Mouse (Mus musculus) lung, embryonic 16.5 days (tissue): ENCODE measurements around the gene Cx3cr1. TPM values are rescaled to one million over a fixed set of nuclear protein-coding genes. Genes with fewer than 3 reads are reported as not detected.
A peak's percentile ranks its signal among the peaks of the same experiment; 100 is the strongest.

ENCODE experiments used
- ATAC-seq: fragments of 200-750 bp; cut with Nextera tagmentation; 2 replicates; pipeline ENCODE4 v1.8.0; 2017; ENCODE audit warnings: low read depth, mild to moderate bottlenecking, moderate library complexity
- H3K27ac ChIP-seq: fragments of 300-500 bp; sonication (generic); 2 replicates; pipeline ENCODE4 v1.5.1; 2014; ENCODE audit warnings: mild to moderate bottlenecking, control low read depth, low read length
- H3K27me3 ChIP-seq: fragments of 300-500 bp; sonication (generic); 2 replicates; pipeline ENCODE4 v1.6.1; 2014; ENCODE audit warnings: low read depth, low read length, mixed read lengths; ENCODE audit not compliant: control insufficient read depth, insufficient read depth
- H3K36me3 ChIP-seq: fragments of 300-500 bp; sonication (generic); 2 replicates; pipeline ENCODE4 v1.6.1; 2014; ENCODE audit warnings: low read length; ENCODE audit not compliant: control insufficient read depth, insufficient read depth
- H3K4me1 ChIP-seq: fragments of 300-500 bp; sonication (generic); replicated peaks from 2 replicates; pipeline ENCODE4 v1.6.1; 2014; ENCODE audit warnings: low read length, mixed read lengths; ENCODE audit not compliant: control insufficient read depth, insufficient read depth
- H3K4me2 ChIP-seq: fragments of 300-500 bp; sonication (generic); 2 replicates; pipeline ENCODE4 v1.6.1; 2014; ENCODE audit warnings: low read depth, low read length, control low read depth
- H3K4me3 ChIP-seq: fragments of 300-500 bp; sonication (generic); 2 replicates; pipeline ENCODE4 v1.5.1; 2014; ENCODE audit warnings: mild to moderate bottlenecking, low read length, control low read depth
- H3K9ac ChIP-seq: fragments of 300-500 bp; sonication (generic); 2 replicates; pipeline ENCODE4 v1.6.1; 2014; ENCODE audit warnings: low read length, control low read depth
- H3K9me3 ChIP-seq: fragments of 300-500 bp; sonication (generic); 2 replicates; pipeline ENCODE4 v1.6.1; 2016; ENCODE audit warnings: low read length; ENCODE audit not compliant: control insufficient read depth
- WGBS: fragments of 180-500 bp; shearing (Covaris S2); extraction: QIAGEN DNeasy Blood & Tissue Kit; methylation state at CpG from one replicate; pipeline ENCODE4 v1.1.7; 2014; 5-methylcytosine and 5-hydroxymethylcytosine counted together
- polyA plus RNA-seq: library from polyadenylated mRNA; unstranded; fragments of >200 nt; fragmentation: Nextera tagmentation; extraction: Ambion mirVana; gene quantifications from 2 replicates; pipeline ENCODE4 v1.2.1, GENCODE M21; 2015

Cx3cr1 gene
- polyA plus RNA-seq, 1 experiment from 2014 or later, result 8.9 TPM

- Histone ChIP-seq H3K4me1 (no peaks in the 10 kb centered on the region), H3K27ac (no peak overlapping the region), H3K9me3 (no peaks in the 10 kb centered on the region), H3K4me2 (no peak overlapping the region), H3K4me3 (no peak overlapping the region), H3K9ac (no peak overlapping the region), H3K36me3 (no peaks in the 10 kb centered on the region), H3K27me3 (no peaks in the 10 kb centered on the region)
- ATAC-seq, result no peak
- WGBS, result 81% methylated on average over 7 of the region's 7 CpGs
Measured at GRCm38 (mm10) chr9:120074516-120074915, 4.8 kb upstream of the Cx3cr1 start.

DNA sequence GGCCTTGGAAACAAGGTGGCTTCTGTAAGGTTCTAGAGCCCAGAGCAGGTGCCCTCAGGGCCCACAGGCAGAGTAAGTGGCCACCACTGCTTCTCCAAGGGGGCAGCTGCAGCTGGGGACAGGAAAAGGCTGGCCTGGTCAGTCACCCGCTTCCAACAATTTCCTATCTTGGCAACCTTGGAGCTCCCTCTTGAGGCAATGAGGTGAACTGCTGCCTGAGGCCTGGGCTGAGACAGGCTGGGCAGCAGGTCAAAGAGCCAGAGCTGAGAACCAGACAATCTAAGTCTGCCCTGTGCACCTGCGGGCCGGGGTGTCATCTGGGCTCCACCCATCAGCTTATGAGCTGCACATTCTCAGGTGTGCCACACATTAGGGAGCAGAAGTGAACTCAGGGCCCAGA, 3.5 kb upstream of the Cx3cr1 start:
- H3K36me3 ChIP-seq, result no peaks in the 10 kb centered on the region
- WGBS, result 18% methylated on average over 3 of the region's 3 CpGs

GRCm38 (mm10) chr9:120071251-120071650, 1.6 kb upstream of the Cx3cr1 start:
- Histone ChIP-seq H3K4me3 (no peak overlapping the region), H3K9me3 (no peaks in the 10 kb centered on the region), H3K9ac (no peak overlapping the region), H3K27me3 (no peaks in the 10 kb centered on the region), H3K4me2 (no peak overlapping the region), H3K27ac (no peak overlapping the region), H3K4me1 (no peaks in the 10 kb centered on the region), H3K36me3 (no peaks in the 10 kb centered on the region)
- ATAC-seq, result no peak
- 66% methylated on average over 2 of the region's 2 CpGs for WGBS

More for the DNA sequence above, 3.5 kb upstream of the Cx3cr1 start:
- Histone ChIP-seq H3K27ac (no peak overlapping the region), H3K9ac (no peak overlapping the region), H3K9me3 (no peaks in the 10 kb centered on the region), H3K4me1 (no peaks in the 10 kb centered on the region), H3K4me3 (no peak overlapping the region), H3K4me2 (no peak overlapping the region), H3K27me3 (no peaks in the 10 kb centered on the region)
- ATAC-seq, result peak; percentile 69; the same call in 1 of the 2 replicates

DNA sequence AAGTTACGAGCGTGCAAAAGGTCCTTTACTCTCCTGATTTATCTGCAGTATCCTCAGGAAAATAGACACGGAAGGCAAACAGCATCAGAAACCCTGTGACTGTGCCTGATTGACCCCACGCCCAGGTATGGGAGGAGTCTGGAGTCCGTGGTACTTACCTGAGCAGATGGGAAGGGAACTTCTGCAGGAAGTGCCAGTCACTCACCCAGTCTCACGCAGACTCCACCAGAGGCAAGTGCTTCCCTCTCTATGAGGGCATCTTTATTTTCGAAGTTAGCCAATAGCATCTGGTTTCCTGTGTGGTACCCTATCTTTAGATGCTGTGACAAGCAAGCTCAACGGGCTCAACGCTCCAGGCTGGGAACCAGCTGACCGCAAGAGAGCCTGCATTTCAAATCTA, 1.6 kb downstream of the Cx3cr1 start:
- Histone ChIP-seq H3K27ac (no peak overlapping the region), H3K9ac (no peak overlapping the region), H3K36me3 (no peaks in the 10 kb centered on the region), H3K4me1 (no peaks in the 10 kb centered on the region), H3K4me3 (no peak overlapping the region), H3K27me3 (no peaks in the 10 kb centered on the region), H3K9me3 (no peaks in the 10 kb centered on the region), H3K4me2 (no peak overlapping the region)
- no peak for ATAC-seq
- 48% methylated on average over 10 of the region's 10 CpGs for WGBS

DNA sequence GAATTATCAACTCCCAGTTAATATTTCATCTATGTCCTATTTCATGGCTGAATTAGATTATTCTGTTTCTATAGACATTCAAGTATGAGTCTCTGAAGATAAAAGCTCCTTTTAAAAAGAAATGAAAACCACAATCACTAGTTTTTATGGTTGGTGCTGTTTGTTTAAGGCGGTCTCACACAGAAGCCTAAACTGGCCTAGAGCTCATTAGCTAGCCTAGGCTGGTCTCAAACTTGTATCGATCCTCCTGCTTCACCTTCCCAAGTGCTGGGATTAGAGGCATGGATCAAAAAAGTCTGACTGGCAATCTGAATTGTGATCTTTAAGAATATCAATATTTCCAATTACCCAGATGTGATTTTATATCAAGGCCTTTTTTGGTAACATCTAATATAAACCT, 2.1 kb downstream of the Cx3cr1 start:
- 84% methylated on average over 2 of the region's 2 CpGs for WGBS
- Histone ChIP-seq H3K9ac (no peak overlapping the region), H3K4me2 (no peak overlapping the region), H3K9me3 (no peaks in the 10 kb centered on the region), H3K27me3 (no peaks in the 10 kb centered on the region), H3K27ac (no peak overlapping the region), H3K36me3 (no peaks in the 10 kb centered on the region), H3K4me3 (no peak overlapping the region), H3K4me1 (no peaks in the 10 kb centered on the region)
- no peak for ATAC-seq

GRCm38 (mm10) chr9:120064317-120064716, 5.4 kb downstream of the Cx3cr1 start:
- H3K4me1 ChIP-seq, result no peaks in the 10 kb centered on the region
- 68% methylated on average over 4 of the region's 4 CpGs for WGBS

DNA sequence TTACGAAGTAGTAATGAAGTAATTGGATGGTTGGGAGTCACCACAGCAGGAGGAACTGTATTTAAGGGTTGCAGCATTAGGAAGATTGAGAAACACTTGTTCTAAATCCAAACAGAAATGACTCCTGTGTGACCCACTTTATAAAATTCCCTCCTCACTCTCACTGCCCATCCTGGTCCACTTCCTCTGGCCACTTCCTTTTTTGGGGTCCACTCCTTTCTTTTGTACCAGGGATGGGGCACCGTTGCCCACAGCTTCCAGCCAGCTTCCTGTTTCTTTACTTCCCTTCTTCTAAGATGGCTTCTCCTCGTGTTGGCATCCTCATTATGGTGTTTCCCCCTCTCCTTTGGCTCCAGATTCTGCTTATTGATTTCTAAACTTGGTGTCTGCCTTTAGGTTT, 10.9 kb downstream of the Cx3cr1 start:
- Histone ChIP-seq H3K36me3 (no peaks in the 10 kb centered on the region), H3K4me2 (no peak overlapping the region), H3K9me3 (no peaks in the 10 kb centered on the region), H3K4me1 (no peaks in the 10 kb centered on the region), H3K9ac (no peak overlapping the region), H3K27me3 (no peaks in the 10 kb centered on the region), H3K27ac (no peak overlapping the region), H3K4me3 (no peak overlapping the region)
- 57% methylated on average over 3 of the region's 3 CpGs for WGBS
- ATAC-seq, result no peak

More at GRCm38 (mm10) chr9:120064317-120064716, 5.4 kb downstream of the Cx3cr1 start:
- Histone ChIP-seq H3K4me3 (no peak overlapping the region), H3K9me3 (no peaks in the 10 kb centered on the region), H3K36me3 (no peaks in the 10 kb centered on the region), H3K27ac (no peak overlapping the region), H3K27me3 (no peaks in the 10 kb centered on the region), H3K9ac (no peak overlapping the region), H3K4me2 (no peak overlapping the region)
- no peak for ATAC-seq

- Histone ChIP-seq H3K27me3 (no peaks in the 10 kb centered on the region), H3K9ac (no peak overlapping the region), H3K4me3 (no peak overlapping the region), H3K4me2 (no peak overlapping the region), H3K27ac (no peak overlapping the region), H3K36me3 (no peaks in the 10 kb centered on the region), H3K9me3 (no peaks in the 10 kb centered on the region), H3K4me1 (no peaks in the 10 kb centered on the region)
- 62% methylated on average over 9 of the region's 9 CpGs for WGBS
- no peak for ATAC-seq
Measured at GRCm38 (mm10) chr9:120056201-120056600, 13.5 kb downstream of the Cx3cr1 start.

DNA sequence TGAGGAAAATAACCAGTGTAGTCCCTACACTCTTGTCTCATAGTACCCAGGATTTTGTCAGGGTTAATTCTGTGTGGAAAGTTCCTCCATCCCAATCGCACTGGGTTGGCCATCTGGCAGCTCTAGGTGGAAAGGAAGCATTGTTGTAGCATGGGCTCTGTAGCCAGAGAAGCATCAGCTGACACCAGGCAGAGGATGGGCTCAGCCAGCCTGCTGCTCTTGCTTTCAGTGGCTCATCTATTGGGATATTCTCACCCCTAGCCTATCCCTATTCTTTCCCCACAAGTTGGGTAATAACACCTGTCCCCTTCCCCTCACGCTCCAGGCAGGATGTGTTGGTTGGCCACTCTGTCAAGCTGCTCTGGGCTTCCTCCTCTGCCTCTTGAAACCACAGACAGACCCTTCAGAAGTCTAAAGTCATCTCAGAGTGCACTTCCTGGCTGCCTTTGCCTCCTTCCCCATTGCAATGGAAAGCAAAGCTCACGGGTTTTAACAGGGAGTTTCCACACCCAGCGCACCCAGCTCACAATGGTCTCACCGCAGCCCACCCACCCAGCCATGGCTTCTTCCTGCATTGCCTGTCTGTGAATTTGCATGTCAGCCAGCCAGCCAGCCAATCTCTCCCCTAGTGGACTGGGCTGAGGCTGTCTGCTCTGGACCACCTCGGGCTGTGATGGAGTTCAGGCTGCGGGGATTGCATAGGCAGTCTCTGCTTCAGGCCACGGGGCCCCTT, 15.0 kb downstream of the Cx3cr1 start:
- H3K27ac ChIP-seq, result no peak overlapping the region
- no peak for ATAC-seq
- H3K27me3 ChIP-seq, result no peaks in the 10 kb centered on the region
- H3K4me2 ChIP-seq, result no peak overlapping the region
- H3K36me3 ChIP-seq, result no peaks in the 10 kb centered on the region
- H3K9me3 ChIP-seq, result no peaks in the 10 kb centered on the region
- no peak overlapping the region for H3K4me3 ChIP-seq
- no peak overlapping the region for H3K9ac ChIP-seq
- 49% methylated on average over 8 of the region's 8 CpGs for WGBS
- H3K4me1 ChIP-seq, result no peaks in the 10 kb centered on the region
